Mouse (Mus musculus) midbrain, embryonic 10.5 days (tissue): ENCODE measurements around the gene Chtf18. TPM values are rescaled to one million over a fixed set of nuclear protein-coding genes. Genes with fewer than 3 reads are reported as not detected.

Source experiments
- DNase-seq: peaks from one replicate; pipeline ENCODE4 v3.0.0-alpha.2; 2017; ENCODE audit warnings: low spot score
- H3K27ac ChIP-seq: fragments of 300-500 bp; sonication (generic); replicated peaks from 2 replicates; pipeline ENCODE4 v1.5.1; 2016; ENCODE audit warnings: mild to moderate bottlenecking
- H3K27me3 ChIP-seq: fragments of 300-500 bp; sonication (generic); 2 replicates; pipeline ENCODE4 v1.6.1; 2016; ENCODE audit warnings: low read depth, mild to moderate bottlenecking; ENCODE audit not compliant: poor library complexity, severe bottlenecking
- H3K36me3 ChIP-seq: fragments of 300-500 bp; sonication (generic); 2 replicates; pipeline ENCODE4 v1.6.1; 2016; ENCODE audit warnings: mild to moderate bottlenecking, moderate library complexity
- H3K4me1 ChIP-seq: fragments of 300-500 bp; sonication (generic); 2 replicates; pipeline ENCODE4 v1.6.1; 2016
- H3K4me3 ChIP-seq: fragments of 300-500 bp; sonication (generic); 2 replicates; pipeline ENCODE4 v1.5.1; 2016; ENCODE audit warnings: mild to moderate bottlenecking, moderate library complexity
- H3K9me3 ChIP-seq: fragments of 300-500 bp; sonication (generic); replicated peaks from 2 replicates; pipeline ENCODE4 v1.6.1; 2016; ENCODE audit warnings: mild to moderate bottlenecking
- WGBS: fragments of 180-500 bp; shearing (Covaris S2); methylation state at CpG from one replicate; pipeline ENCODE4 v1.1.7; 2016; 5-methylcytosine and 5-hydroxymethylcytosine counted together
- microRNA-seq: library from miRNA; unstranded; fragments of <30 nt; microRNA quantifications from one replicate; pipeline ENCODE4, GENCODE M21; 2017
- polyA plus RNA-seq: library from polyadenylated mRNA; unstranded; fragments of >200 nt; fragmentation: Nextera tagmentation; extraction: Ambion mirVana; gene quantifications from 2 replicates; pipeline ENCODE4 v1.2.1, GENCODE M21; 2016

The Chtf18 gene
- polyA plus RNA-seq, 1 experiment from 2014 or later = 58.9 TPM

- Histone ChIP-seq H3K27me3 (peaks cover 9% of the 10 kb centered on the region; the same call in 1 of the 2 replicates), H3K27ac (no peak overlapping the region), H3K36me3 (no peaks in the 10 kb centered on the region), H3K4me3 (no peak overlapping the region), H3K4me1 (peaks cover 16% of the 10 kb centered on the region), H3K9me3 (no peaks in the 10 kb centered on the region)
- 50% methylated on average over 7 of the region's 7 CpGs for WGBS
- DNase-seq = peak; percentile 50
Measured at GRCm38 (mm10) chr17:25686323-25686722, 40.9 kb downstream of the Chtf18 start.

GRCm38 (mm10) chr17:25681636-25682035 lies 45.6 kb downstream of the Chtf18 start:
- DNase-seq = no peak
- no peaks in the 10 kb centered on the region for H3K9me3 ChIP-seq
- H3K4me3 ChIP-seq = no peak overlapping the region
- no peaks in the 10 kb centered on the region for H3K36me3 ChIP-seq
- WGBS = 88% methylated on average over 4 of the region's 4 CpGs
- peaks cover 26% of the 10 kb centered on the region for H3K4me1 ChIP-seq
- peaks cover 3% of the 10 kb centered on the region; the same call in 1 of the 2 replicates for H3K27me3 ChIP-seq
- H3K27ac ChIP-seq = 0 out of 2 replicates have a peak overlapping the region, but pooled peaks have one; percentile 33

- Histone ChIP-seq H3K36me3 (no peaks in the 10 kb centered on the region), H3K9me3 (peaks cover 4% of the 10 kb centered on the region; the same call in 1 of the 2 replicates), H3K4me3 (peak overlapping the region; percentile 25; the same call in 1 of the 2 replicates), H3K27ac (peak overlapping the region; percentile 64), H3K4me1 (peaks cover 26% of the 10 kb centered on the region), H3K27me3 (no peaks in the 10 kb centered on the region; the same call in 1 of the 2 replicates)
- peak; percentile 34 for DNase-seq
- WGBS = 10% methylated on average over 5 of the region's 5 CpGs
Measured at GRCm38 (mm10) chr17:25679818-25680217, 47.4 kb downstream of the Chtf18 start.

GRCm38 (mm10) chr17:25677969-25678368 lies 49.2 kb downstream of the Chtf18 start:
- Histone ChIP-seq H3K36me3 (no peaks in the 10 kb centered on the region), H3K4me3 (no peak overlapping the region), H3K27ac (no peak overlapping the region), H3K27me3 (no peaks in the 10 kb centered on the region; the same call in 1 of the 2 replicates), H3K4me1 (peaks cover 26% of the 10 kb centered on the region), H3K9me3 (peaks cover 4% of the 10 kb centered on the region; the same call in 1 of the 2 replicates)
- 56% methylated on average over 6 of the region's 6 CpGs for whole genome bisulfite sequencing
- no peak for DNase-seq

GRCm38 (mm10) chr17:25672982-25673381 lies 54.2 kb downstream of the Chtf18 start:
- no peak overlapping the region for H3K27ac ChIP-seq
- H3K36me3 ChIP-seq = no peaks in the 10 kb centered on the region
- no peaks in the 10 kb centered on the region for H3K27me3 ChIP-seq
- H3K4me3 ChIP-seq = no peak overlapping the region
- no peak for DNase-seq
- H3K4me1 ChIP-seq = peaks cover 15% of the 10 kb centered on the region
- peaks cover 4% of the 10 kb centered on the region; the same call in 1 of the 2 replicates for H3K9me3 ChIP-seq

Small RNA genes lying within 50 kb of the gene (microRNA-seq; reads per million reads assigned to microRNA genes)
- gene Gm25083 = not detected

Other genes starting within 250 kb of the Chtf18 start
- not detected in 2 replicates for gene Sstr5, start 230.1 kb downstream of the Chtf18 start, polyA plus RNA-seq
- 2.4 and 3.3 TPM in 2 replicates for gene Sox8, start 156.7 kb downstream of the Chtf18 start, polyA plus RNA-seq
- gene Lmf1, start 148.3 kb downstream of the Chtf18 start, polyA plus RNA-seq = 22.3 and 22.6 TPM in 2 replicates
- 0.51 and 0.77 TPM in 2 replicates for gene Gng13, start 10.2 kb downstream of the Chtf18 start, polyA plus RNA-seq
- gene Rpusd1, start 251 bp upstream of the Chtf18 start, polyA plus RNA-seq = 22.5 and 24.7 TPM in 2 replicates
- not detected in 2 replicates for gene Mslnl, start 8.6 kb upstream of the Chtf18 start, polyA plus RNA-seq
- 0.16 TPM in 1 of 2 replicates, not detected in the other for gene Msln, start 27.0 kb upstream of the Chtf18 start, polyA plus RNA-seq
- gene Narfl, start 46.4 kb upstream of the Chtf18 start, polyA plus RNA-seq = 28.1 and 29.5 TPM in 2 replicates
- gene Haghl, start 58.3 kb upstream of the Chtf18 start, polyA plus RNA-seq = 75.8 and 103 TPM in 2 replicates
- gene Ccdc78, start 59.2 kb upstream of the Chtf18 start, polyA plus RNA-seq = 0.79 and 1.2 TPM in 2 replicates
- 71.8 and 88.0 TPM in 2 replicates for gene Fam173a, start 65.5 kb upstream of the Chtf18 start, polyA plus RNA-seq
- gene AC134908.4, start 68.2 kb upstream of the Chtf18 start, polyA plus RNA-seq = 2.9 TPM in 1 of 2 replicates, not detected in the other
- gene Metrn, start 69.7 kb upstream of the Chtf18 start, polyA plus RNA-seq = 174 and 205 TPM in 2 replicates
- 9.3 and 12.4 TPM in 2 replicates for gene Fbxl16, start 81.7 kb upstream of the Chtf18 start, polyA plus RNA-seq
- 31.7 and 32.2 TPM in 2 replicates for gene Wdr24, start 96.2 kb upstream of the Chtf18 start, polyA plus RNA-seq
- 58.7 and 68.4 TPM in 2 replicates for gene Jmjd8, start 101.4 kb upstream of the Chtf18 start, polyA plus RNA-seq
- gene Stub1, start 106.0 kb upstream of the Chtf18 start, polyA plus RNA-seq = 381 and 403 TPM in 2 replicates
- 1.7 and 2.7 TPM in 2 replicates for gene Rhbdl1, start 109.9 kb upstream of the Chtf18 start, polyA plus RNA-seq
- gene Gm20683, start 114.3 kb upstream of the Chtf18 start, polyA plus RNA-seq = 1.7 and 2.2 TPM in 2 replicates
- 23.9 and 25.2 TPM in 2 replicates for gene Rhot2, start 117.4 kb upstream of the Chtf18 start, polyA plus RNA-seq
- gene Wdr90, start 134.1 kb upstream of the Chtf18 start, polyA plus RNA-seq = 53.4 and 53.9 TPM in 2 replicates
- 9.9 and 17.1 TPM in 2 replicates for gene Mcrip2, start 141.3 kb upstream of the Chtf18 start, polyA plus RNA-seq
- 74.3 and 80.4 TPM in 2 replicates for gene Mettl26, start 147.7 kb upstream of the Chtf18 start, polyA plus RNA-seq
- 6.1 and 19.7 TPM in 2 replicates for gene Wfikkn1, start 153.4 kb upstream of the Chtf18 start, polyA plus RNA-seq
- 29.8 and 33.6 TPM in 2 replicates for gene Rab40c, start 192.3 kb upstream of the Chtf18 start, polyA plus RNA-seq
- 64.8 and 67.8 TPM in 2 replicates for gene Pigq, start 217.5 kb upstream of the Chtf18 start, polyA plus RNA-seq
- gene Nhlrc4, start 217.5 kb upstream of the Chtf18 start, polyA plus RNA-seq = 0.34 TPM in 1 of 2 replicates, not detected in the other
- 0.06 and 0.19 TPM in 2 replicates for gene A930017K11Rik, start 225.1 kb upstream of the Chtf18 start, polyA plus RNA-seq